Mouse (Mus musculus) kidney, adult 11 months (tissue): ENCODE results near the gene Bpifb2.
A peak's percentile ranks its signal among the peaks of the same experiment; 100 is the strongest.

Experiments used
- DNase-seq: peaks from one replicate; pipeline ENCODE4 v3.0.0; 2022

Gene Bpifb2

DNA sequence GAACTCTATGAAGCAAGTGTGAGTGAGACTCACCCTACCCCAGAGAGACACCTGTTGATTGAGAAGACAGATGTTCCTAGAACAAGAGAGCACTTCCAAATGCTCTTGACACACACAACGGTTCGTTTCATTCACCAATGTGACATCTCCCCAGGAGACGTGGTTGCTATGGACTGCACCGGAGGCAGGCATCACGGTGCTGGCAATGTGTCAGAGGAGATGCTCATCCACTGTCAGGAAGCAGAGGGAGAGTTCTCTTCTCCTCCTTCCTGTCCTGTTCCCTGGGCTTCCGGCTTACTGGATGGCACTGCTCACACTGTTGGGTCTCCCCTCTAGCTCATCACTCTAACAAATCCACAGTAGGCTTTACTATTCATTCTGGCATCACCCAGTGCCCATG lies 58.5 kb downstream of the Bpifb2 start:
- no peak for DNase-seq

DNA sequence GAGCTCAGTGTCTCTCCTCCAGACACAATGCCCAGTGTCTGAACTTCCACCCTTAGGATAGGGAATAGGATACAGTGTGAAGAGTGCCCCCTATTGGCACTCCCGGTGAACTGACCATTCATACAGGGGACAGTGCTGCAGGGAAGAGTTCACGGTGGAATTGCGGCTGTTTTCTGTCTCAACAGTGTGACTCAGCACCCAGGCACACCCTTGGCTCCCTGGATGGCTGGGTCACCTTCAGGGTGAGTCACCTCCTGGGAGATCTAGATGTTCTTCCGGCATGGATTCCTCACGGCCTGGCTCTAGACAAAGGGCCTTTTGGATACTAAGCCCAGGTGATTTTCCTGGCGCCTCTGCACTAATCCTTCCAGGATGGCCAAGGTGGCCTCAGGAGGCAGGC lies 60.5 kb downstream of the Bpifb2 start:
- no peak for DNase-seq

DNA sequence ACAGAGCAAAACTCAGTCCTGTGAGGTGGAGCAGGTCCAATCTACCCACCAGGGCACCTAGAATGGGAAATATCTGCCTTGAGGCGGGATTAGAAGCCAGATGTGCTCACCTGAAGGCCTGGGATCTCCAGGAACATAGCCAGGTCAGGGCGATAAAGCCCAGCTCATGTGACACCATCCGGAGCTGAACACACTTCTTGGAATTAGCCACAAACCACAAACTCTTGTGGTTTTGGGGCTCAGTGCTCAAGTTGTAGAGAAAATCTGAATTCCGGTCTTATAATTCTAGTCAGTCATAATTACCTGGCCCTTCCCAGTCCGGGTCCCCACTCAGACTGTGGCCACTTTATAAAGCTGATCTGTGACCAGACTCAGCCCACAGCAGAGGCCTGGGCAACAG lies 63.0 kb downstream of the Bpifb2 start, which contains the start of gene Bpifb4:
Bpifb4 (plus strand) TSS at position 370 of the 400 bp plus-strand sequence.
- DNase-seq, result no peak

GRCm38 (mm10) chr2:153943537-153943936 lies 68.7 kb downstream of the Bpifb2 start:
- peak; percentile 15 for DNase-seq

DNA sequence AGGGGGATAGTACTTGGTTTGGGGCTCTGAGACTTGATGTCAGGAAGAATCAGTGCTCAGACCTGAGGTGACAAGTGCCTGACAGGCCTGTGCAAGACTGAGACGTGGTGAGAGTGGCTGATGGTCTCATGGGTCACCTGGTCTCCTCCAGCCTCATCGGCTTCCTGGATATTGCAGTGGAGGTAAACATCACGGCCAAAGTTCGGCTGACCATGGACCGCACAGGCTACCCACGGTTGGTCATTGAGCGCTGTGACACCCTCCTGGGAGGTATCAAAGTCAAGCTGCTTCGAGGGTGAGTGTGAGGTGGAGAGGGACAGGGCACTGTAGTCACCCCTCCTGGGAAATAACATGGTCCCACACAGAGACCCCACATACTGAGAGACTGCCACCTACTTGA lies 69.7 kb downstream of the Bpifb2 start:
- DNase-seq, result no peak
